Comparison of ENCODE assay signal across 21 mouse cellular contexts in the genomic region with DNA sequence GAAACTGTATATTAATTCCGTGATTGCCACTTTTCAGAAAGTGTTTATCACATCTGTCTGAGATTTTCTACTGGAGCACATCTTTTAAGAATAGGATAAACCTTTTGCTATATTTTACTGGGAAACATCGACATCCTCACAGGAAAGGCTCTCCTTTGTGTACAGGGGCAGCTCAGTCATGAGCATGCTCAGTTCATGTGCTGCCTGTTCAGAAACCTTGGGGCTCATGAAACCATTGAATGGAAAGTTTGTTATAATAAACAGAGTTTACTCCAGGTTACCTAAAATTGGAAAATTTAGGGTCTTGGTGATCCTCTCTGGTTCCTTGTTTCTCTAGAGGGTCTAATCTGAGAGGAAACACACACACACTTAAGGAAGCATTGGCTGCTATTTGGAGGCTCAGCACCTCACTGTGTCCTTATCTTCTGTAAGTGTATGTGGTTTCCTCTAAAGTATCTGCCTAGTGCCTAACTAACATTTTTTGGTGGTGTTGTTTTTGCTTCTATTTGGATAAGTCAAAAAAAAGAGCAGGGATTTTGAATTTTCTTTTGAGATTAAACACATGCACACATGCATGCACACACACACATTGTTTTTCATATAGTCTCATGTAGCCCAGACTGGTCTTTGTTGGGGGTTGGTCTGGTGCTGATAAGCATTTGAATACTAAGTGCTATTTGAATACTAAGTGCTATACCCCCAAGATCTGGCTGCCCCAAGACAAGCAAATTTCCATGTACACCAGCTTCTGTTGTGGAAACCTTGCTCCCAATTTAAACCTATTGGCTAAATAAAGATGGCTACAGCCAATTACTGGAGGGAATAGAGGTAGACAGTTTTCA. TPM values are rescaled to one million over a fixed set of nuclear protein-coding genes. Genes with fewer than 3 reads are reported as not detected.
DNase-seq lines count a peak whose midpoint lies in the region; ATAC-seq and TF ChIP-seq lines count a peak whose summit lies in the region.
"Had no signal": no experiment of that assay in that cellular context is flagged by ENCODE, and none has a peak within 500 bp of the region (broad histone marks: within the 10 kb centered on the region; RNA-seq: fewer than 3 reads in every experiment).

No protein-coding gene starts in this region.

- H3K27me3 ChIP-seq in liver, embryonic 11.5 days (replicated peaks; ENCODE audit: control insufficient read depth, insufficient read depth, low read length), result no peaks in the 10 kb centered on the region
- H3K27me3 ChIP-seq in CH12.LX (replicated peaks), result no peaks in the 10 kb centered on the region
- H3K27me3 ChIP-seq: embryonic facial prominence, embryonic 12.5 days; forebrain, embryonic 15.5 days; heart, embryonic 12.5 days; hindbrain, embryonic 12.5 days; Patski had no signal

- peak; percentile 74 for ATAC-seq in liver, embryonic 11.5 days (replicated peaks; ENCODE audit: low FRiP score)
- ATAC-seq in common myeloid progenitor, adult 5-6 weeks (replicated peaks; ENCODE audit: low read depth, poor library complexity, severe bottlenecking), result peak; percentile 82
- peak; percentile 73 for ATAC-seq in megakaryocyte progenitor cell, adult 5-6 weeks (replicated peaks; ENCODE audit: poor library complexity)
- ATAC-seq: activated CD4-positive, CD25-positive, alpha-beta regulatory T cell, adult 4 months; forebrain, embryonic 15.5 days; hindbrain, postnatal 0 days; Patski had no signal

- H3K27ac ChIP-seq in liver, embryonic 11.5 days (ENCODE audit: low read depth, low read length), result peak overlapping the region; percentile 40; the same call in 1 of the 2 replicates
- H3K27ac ChIP-seq in CH12.LX (ENCODE audit: insufficient read depth, low read depth), result no peak overlapping the region
- H3K27ac ChIP-seq: embryonic facial prominence, embryonic 12.5 days; forebrain, embryonic 15.5 days; heart, adult 2 months; hindbrain, embryonic 12.5 days; hindbrain, postnatal 0 days had no signal

- WGBS in liver, embryonic 11.5 days, result 56% methylated on average over 2 of the region's 2 CpGs

- no peak overlapping the region for H3K9ac ChIP-seq in liver, embryonic 11.5 days (ENCODE audit: low read depth, low read length)
- H3K9ac ChIP-seq in CH12.LX (ENCODE audit: insufficient read depth, low read depth), result no peak overlapping the region
- H3K9ac ChIP-seq: embryonic facial prominence, embryonic 12.5 days; forebrain, embryonic 15.5 days; heart, embryonic 12.5 days; hindbrain, embryonic 12.5 days had no signal

- peaks cover 3% of the 10 kb centered on the region; the same call in 1 of the 2 replicates for H3K4me1 ChIP-seq in liver, embryonic 11.5 days (replicated peaks; ENCODE audit: control insufficient read depth, insufficient read depth, low read length)
- peaks cover 16 to 62% of the 10 kb centered on the region in 2 experiments for H3K4me1 ChIP-seq in CH12.LX (ENCODE audit: control insufficient read depth in 1 of 2, insufficient read depth in 2 of 2)
- H3K4me1 ChIP-seq: forebrain, embryonic 15.5 days had no signal

- TF ChIP-seq POLR2A in CH12.LX (IDR thresholded peaks at IDR 0.05; ENCODE audit: low read depth, low read length), result no peak

- H3K4me3 ChIP-seq in liver, embryonic 11.5 days (ENCODE audit: low read depth, low read length), result no peak overlapping the region
- H3K4me3 ChIP-seq in CH12.LX (replicated peaks in 1 of 3; ENCODE audit: low read depth in 2 of 3, low read length in 2 of 3, poor library complexity in 1 of 3), result no peak overlapping the region
- H3K4me3 ChIP-seq: embryonic facial prominence, embryonic 12.5 days; forebrain, embryonic 15.5 days; heart, adult 2 months; heart, embryonic 12.5 days; hindbrain, embryonic 12.5 days had no signal

- peaks cover 7% of the 10 kb centered on the region for H3K79me2 ChIP-seq in CH12.LX (replicated peaks; ENCODE audit: control insufficient read depth, extremely low read depth, insufficient read depth, poor library complexity, severe bottlenecking)

- no peak for TF ChIP-seq CTCF in CH12.LX (conservative IDR thresholded peaks at IDR 0.05 in 1 of 2, IDR thresholded peaks at IDR 0.05 in 1 of 2; ENCODE audit: low read depth in 2 of 2, low read length in 2 of 2)

- H3K9me3 ChIP-seq in liver, embryonic 11.5 days (ENCODE audit: control insufficient read depth, low read length), result no peaks in the 10 kb centered on the region
- H3K9me3 ChIP-seq in CH12.LX (replicated peaks; ENCODE audit: low read length), result no peaks in the 10 kb centered on the region
- H3K9me3 ChIP-seq: embryonic facial prominence, embryonic 12.5 days; forebrain, embryonic 15.5 days; G1E; heart, embryonic 12.5 days; hindbrain, embryonic 12.5 days had no signal

- dilution Hi-C loops in CH12.LX (cut with MboI; ENCODE audit: extremely low pct_ligation_motif_present, extremely low pct_unique_long_range_greater_than_20kb, low sequenced_read_pairs), result no loop called here

- peak overlapping the region; percentile 16; the same call in 1 of the 2 replicates for H3K4me2 ChIP-seq in liver, embryonic 11.5 days
- no peak overlapping the region for H3K4me2 ChIP-seq in CH12.LX (ENCODE audit: insufficient read depth, low read depth, poor library complexity, severe bottlenecking)
- H3K4me2 ChIP-seq: embryonic facial prominence, embryonic 12.5 days; forebrain, embryonic 15.5 days; heart, embryonic 12.5 days; hindbrain, embryonic 12.5 days had no signal

- H3K36me3 ChIP-seq in liver, embryonic 11.5 days (ENCODE audit: control insufficient read depth, insufficient read depth, low read length), result no peaks in the 10 kb centered on the region
- H3K36me3 ChIP-seq in CH12.LX (replicated peaks in 1 of 2; ENCODE audit: control insufficient read depth in 1 of 2, insufficient read depth in 1 of 2, low read length in 1 of 2), result peaks cover 0 to 16% of the 10 kb centered on the region in 2 experiments
- H3K36me3 ChIP-seq: embryonic facial prominence, embryonic 12.5 days; forebrain, embryonic 15.5 days; heart, embryonic 12.5 days; hindbrain, embryonic 12.5 days had no signal

- no peak for TF ChIP-seq EP300 in CH12.LX (IDR thresholded peaks at IDR 0.05; ENCODE audit: low read length)

- no peak for TF ChIP-seq RAD21 in CH12.LX (IDR thresholded peaks at IDR 0.05; ENCODE audit: low read depth, low read length)

- in situ Hi-C loops in CH12.LX (cut with MboI; ENCODE audit: low pct_ligation_motif_present, low pct_unique_long_range_greater_than_20kb, low sequenced_read_pairs), result loop anchor here (10.0 kb wide), 1 partner anchor 696 kb away; no protein-coding TSS in a partner anchor

- DNase-seq in liver, embryonic 11.5 days (ENCODE audit: low spot score), result no peak
- DNase-seq in liver, result no peak
- DNase-seq in CH12.LX (ENCODE audit: extremely low read depth), result no peak
- DNase-seq in lung, postnatal 14 days, result no peak
- DNase-seq in cerebellum, adult 11-12 months, result no peak
- DNase-seq: adrenal gland, adult 2 months; adrenal gland, postnatal 25 days; cerebellum, adult 8-10 months; cerebellum, postnatal 14 days; gastrocnemius, postnatal 10 days; heart, adult 2 months had no signal

TF ChIP-seq in CH12.LX, 34 proteins besides CTCF, POLR2A, EP300 and RAD21:
- no peak for TF ChIP-seq TBP (conservative IDR thresholded peaks at IDR 0.05; ENCODE audit: low read depth, low read length)
- TF ChIP-seq NRF1 (IDR thresholded peaks at IDR 0.05; ENCODE audit: low read depth, low read length), result peak; percentile 51
- no peak for TF ChIP-seq ETS1 (conservative IDR thresholded peaks at IDR 0.05; ENCODE audit: low read depth, low read length)

RNA-seq across cellular contexts. Expression of gene Ergic2, which starts 6.3 kb away (rescaled TPM):
- polyA plus RNA-seq in liver, embryonic 11.5 days (2014; fragmentation: Nextera tagmentation; extraction: Ambion mirVana), result 156 and 172 TPM in 2 replicates
- 91.5 and 109 TPM in 2 replicates for total RNA-seq in CH12.LX (2012; rRNA removed)
- total RNA-seq in CH12.LX (2014; rRNA removed), result 227 and 269 TPM in 2 replicates
- polyA plus RNA-seq in CH12.LX (2012; ENCODE audit: insufficient read length, low read depth), result 80.7 and 89.0 TPM in 2 replicates
- total RNA-seq in common myeloid progenitor, adult 5-6 weeks (2017), result 122 and 125 TPM in 2 replicates
- 77.6 and 78.2 TPM in 2 replicates for total RNA-seq in megakaryocyte progenitor cell, adult 5-6 weeks (2015)
- 113 and 134 TPM in 2 replicates for total RNA-seq in megakaryocyte progenitor cell, adult 5-6 weeks (2017)
